Mouse (Mus musculus) brain, adult 2 months (tissue): ENCODE data around the gene Crtap.
A peak's percentile ranks its signal among the peaks of the same experiment; 100 is the strongest.
"Not testable (repeated sequence)": the region's sequence is repeated elsewhere in the genome, so short reads cannot be mapped to it uniquely, and the experiment has no call there.

ENCODE experiments used
- DNase-seq: peaks from one replicate; pipeline ENCODE4 v3.0.0; 2011; ENCODE audit warnings: low read depth, low spot score

Crtap gene

DNA sequence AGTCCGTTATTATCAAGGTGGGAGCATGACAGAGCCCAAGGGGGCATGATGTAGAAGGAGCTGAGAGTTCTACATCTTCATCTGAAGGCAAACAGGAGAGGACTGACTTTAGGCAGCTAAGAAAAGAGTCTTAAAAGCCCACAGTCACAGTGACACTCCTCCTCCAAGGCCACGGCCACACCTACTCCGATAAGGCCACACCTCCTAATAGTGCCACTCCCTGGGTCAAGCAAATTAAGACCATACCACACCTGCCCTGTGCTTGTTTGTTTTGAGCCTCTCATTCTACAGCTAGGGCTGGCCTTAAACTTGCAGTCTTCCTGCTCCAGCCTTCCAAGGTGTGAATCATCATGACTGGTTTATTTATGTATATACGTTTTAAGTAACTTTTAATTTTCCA, 4.8 kb upstream of the Crtap start:
- DNase-seq = no peak

DNA sequence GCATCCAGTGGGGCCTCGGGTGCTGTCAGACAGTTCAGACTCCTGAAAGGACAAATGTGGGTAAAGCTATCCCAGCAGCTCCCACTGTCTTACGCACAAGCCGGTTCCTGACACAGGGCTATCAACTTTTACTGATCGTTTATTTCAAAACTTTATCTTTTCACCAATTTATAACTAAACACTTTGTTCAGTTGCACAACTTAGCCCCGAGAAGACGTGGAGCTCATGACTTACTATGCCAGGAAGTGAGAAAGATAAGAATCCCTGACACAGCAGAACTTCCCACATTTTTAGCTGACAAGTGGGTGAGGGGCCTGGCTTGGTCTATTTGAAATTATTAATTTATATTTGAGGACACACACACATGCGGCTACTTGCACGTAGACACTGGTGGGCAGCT, 4.2 kb upstream of the Crtap start:
- DNase-seq = no peak

DNA sequence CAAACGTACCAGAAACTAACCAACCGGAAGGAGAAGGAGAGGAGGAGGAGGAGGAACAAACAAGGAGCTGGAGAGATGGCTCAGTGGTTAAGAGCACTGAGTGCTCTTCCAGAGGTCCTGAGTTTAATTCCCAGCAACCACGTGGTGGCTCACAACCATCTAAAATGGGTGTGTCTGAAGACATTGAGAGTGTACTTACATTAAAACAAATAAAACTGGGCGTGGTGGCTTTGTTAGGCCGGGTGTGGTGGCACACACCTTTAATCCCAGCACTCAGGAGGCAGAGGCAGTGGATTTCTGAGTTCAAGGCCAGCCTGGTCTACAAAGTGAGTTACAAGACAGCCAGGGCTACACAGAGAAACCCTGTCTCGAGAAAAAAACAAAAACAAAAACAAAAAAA, 3.7 kb upstream of the Crtap start:
- not testable (repeated sequence) for DNase-seq

DNA sequence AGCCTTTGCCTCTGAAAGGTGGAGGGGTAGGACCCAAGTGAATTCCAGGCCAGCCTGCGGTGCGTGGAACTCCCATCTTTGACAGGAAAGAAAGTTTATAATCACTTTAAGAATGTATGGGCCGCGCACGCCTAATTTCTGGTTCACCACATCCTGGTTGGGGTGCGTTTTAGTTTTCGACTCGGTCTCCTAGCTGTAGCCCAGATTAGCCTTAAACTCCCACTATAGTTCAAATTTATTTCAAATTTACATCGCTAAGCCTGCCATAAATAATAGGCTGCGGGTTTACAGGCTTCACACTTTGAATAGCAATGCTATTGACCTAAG, 237 bp upstream of the Crtap start:
- DNase-seq = no peak

DNA sequence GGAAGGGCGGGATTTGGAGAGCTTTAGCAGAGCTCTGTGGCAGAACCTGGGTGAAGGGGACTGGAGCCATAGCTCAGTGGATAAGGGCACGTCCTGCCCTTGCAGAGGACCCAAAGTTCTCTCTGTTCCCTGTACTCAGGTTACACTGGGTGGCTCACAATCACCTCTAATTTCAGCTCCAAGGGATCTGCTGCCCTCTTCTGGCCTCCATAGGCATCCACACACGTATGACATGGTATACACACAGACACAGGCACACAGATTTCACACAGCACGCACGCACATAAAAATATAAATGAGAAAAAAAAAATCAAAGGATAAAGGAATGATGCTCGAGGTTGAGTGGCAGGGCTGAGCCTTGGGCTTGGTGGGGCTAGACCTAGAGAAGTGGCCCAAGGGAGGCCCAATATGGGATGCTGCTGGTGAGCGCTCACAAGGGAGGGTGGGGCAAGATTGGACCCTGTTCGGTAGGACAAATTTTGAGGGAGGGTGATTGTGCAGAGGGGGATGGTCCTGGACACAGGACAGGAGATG, 1.0 kb downstream of the Crtap start:
- peak; percentile 28 for DNase-seq

DNA sequence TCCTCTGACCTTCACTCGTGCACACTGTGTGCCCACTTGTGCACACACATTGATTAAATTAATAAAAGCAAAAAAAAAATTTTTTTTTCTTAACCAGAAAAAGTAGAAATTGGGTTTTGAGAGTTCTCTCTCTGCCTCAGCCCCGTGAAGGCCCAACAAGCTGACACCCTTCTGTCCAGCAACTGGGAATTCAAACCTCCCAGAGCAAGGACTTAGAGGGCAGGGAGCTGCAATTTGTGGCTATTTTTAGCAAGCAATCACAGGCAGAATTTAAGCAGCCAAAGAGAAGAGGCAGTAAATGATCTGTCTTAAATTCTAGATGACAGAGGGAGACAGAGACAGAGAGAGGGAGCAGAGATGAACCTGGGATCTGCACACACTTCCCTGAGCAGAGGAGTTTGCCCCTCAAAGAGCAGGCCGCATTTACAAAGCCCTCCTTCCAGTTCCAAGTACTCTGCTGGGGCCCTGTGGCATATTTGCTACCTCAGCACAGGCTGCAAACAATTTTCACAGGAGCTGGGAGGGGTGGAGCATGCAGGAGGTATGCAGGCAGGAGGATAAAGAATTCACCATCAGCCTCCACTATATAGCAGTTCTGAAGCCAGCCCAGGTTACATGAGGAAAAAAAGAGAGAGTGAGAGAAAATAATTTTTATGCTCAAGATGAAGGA, 1.6 kb downstream of the Crtap start:
- DNase-seq = peak; percentile 35

DNA sequence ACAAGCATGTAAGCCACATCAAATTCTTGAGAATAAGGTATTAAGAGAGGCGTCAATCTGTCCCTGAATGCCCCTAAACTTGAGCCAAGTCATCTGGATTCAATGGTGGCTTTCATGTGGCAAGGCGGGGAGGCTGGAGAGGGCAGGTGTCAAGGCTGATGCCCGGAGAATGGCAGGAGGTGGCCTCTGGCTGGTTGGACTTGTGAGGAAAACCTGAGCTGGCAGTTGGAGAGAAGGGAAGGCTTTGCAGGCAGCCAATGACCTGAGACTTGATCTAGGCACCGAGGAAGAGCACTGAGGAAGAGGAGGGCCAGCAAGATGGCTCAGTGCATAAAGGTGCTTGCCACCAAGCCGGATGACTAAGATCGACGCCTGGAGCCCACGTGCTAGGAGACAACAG, 2.2 kb downstream of the Crtap start:
- DNase-seq = no peak

DNA sequence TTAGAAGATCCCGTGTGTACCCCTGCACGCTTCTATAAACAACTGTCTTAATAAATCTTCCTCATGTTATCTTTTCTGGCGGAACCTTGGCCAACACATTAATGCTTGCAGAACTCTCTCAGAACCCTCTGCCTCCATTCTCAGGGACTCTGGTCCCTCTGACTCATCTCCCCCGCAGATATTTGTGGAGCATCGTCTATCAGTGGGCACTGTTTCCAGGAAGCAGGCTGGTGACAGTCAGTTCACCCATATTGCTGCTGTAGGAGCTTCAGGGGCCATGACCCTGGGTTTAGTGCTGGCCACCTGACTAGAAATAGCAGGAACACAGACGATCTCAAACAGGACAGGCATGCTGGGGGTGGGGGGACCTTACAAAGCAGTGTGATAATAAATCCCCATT, 3.4 kb downstream of the Crtap start:
- DNase-seq = no peak

DNA sequence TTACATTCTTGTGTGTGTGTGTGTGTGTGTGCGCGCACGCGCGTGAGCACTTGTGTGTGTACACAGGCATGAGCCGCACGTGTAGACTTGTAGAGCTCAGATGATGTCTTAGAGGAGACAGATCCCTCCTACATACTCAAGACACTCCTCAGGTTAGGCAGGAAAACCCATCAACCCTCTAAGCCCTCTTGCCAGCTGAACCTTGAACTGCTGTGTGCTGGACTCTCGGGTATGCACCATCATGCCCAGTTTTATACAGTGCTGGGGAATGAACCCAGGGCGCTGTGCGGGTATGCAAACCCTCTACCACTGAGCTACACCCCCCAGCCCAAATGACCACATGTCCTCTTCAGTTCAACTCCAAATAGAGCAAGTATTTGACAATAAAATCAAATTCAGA, 5.3 kb downstream of the Crtap start:
- no peak for DNase-seq

DNA sequence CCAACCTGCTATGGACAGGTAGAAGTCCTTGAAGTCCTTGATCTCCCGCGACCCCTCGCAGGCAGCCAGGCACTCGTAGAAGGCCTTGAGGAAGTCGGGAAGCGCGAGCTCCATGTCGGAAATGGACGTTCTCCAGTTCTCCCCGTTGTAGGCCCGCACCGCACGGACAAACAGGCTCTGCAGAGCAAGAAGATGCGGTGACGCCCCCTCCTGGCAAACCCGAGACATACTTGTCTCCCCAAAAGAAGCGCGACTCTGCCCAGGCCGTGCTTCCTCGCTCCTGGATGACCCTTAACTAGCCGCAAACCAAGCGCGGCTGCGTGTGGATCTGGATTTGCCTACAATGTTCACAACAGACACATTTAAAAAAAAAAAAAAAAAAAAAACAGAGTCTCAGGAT, 5.8 kb downstream of the Crtap start:
- no peak for DNase-seq

DNA sequence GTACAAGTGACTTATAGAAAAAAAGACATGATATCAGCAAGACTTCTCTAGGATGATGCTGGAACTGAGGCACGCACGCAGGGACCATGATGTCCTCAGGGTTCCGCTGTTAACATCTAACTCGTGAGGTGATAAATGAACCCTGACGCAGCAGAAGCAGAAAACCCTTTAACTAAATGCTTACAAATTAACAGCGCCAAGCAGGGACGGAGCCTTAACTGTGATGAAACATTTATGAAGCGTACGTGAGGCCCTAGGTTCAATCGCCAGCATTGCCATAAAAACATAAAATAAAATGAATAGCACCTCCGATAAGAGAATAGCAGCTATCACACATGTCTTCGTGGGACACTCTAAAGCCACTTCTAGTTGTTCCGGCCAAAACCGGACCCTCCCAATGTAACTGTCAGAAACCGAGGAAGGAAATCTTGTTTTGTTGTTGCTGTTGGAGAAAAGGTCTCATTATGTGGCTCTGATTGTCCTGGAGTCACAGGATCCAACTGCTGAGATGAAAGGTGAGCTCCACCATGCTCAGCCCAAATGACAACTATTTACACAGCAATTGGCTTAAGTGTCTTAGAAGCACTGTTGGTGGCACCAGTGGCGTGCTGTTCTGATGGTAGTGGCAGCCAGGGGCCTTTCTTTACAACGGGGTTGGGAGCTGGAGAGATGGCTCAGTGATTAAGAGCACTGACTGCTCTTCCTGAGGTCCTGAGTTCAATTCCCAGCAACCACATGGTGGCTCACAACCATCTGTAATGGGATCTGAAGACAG, 7.4 kb downstream of the Crtap start:
- no peak for DNase-seq

DNA sequence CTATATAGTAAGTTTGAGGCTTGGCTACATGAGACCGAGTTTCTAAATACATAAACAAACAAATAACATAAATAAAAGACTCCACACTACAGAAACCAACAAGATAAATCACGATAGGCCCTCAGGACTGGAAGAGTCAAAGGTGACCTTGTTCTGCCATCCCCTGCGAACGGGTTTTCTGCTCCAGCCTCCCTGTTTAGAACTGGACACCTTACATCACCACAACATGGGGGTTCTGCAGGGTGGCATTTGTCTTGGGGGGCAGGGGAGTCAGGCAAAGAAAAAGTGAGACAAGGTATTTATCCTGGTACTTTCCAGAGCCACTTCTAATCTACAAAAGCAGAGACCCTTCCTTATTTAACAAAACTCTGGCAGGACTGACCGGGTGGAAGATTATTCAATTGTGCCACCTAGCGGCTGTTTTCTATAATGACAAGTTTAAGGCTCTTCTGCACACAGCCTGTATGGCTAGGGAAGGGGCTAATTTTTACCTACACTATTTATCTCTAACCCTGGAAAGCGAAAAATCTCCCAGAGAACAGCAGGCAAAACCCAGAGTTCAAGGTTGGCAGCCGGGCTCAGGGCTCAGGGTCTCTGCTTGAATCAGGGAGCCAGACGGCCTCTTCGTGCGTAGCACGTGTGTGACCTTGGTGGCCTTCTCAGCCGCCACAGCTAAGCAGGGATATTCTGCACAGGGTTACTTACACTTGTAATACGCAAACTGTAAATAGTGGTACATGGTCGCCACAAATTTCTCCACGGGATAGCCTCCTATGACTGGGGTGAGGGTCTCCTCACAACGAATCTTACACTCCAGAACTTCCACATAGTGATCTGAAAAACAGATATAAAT, 9.4 kb downstream of the Crtap start:
- peak; percentile 58 for DNase-seq

DNA sequence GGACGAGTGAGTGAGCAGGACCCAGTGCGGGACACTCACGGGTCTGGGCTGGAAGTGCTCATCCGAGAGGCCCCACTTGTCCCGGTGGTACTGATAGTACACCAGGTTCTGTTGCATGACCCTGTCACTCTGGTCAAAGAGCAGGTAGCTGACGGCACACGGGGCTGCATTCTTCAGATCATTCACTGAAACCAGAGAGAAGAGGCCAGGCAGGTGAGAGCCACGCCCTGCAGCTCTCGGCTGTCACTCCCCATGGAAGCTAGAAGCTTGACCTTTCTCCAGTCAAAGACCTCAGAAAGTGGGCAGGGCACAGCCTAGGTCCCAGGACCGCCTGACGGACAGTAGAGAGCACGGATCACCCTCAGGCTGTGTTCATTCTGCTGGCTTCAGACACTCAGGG, 10.6 kb downstream of the Crtap start:
- no peak for DNase-seq

DNA sequence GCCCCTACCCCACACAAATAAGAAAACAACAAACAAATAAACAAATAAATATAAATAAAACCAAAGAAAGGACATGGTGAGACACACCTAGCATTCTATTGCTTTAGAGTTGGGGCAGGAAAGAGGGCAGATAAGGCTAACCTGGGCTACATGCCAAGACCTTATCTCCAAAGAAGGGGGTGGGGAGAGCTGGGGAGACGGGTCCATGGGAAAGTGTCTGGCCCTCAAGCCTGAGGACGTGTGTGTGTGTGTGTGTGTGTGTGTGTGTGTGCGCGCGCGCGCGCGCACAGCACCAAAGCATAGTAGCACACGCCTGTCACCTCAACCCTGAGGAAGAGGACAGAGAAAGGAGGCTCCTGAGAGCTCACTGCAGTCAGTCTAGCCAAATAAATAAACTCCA, 13.3 kb downstream of the Crtap start:
- DNase-seq = no peak

DNA sequence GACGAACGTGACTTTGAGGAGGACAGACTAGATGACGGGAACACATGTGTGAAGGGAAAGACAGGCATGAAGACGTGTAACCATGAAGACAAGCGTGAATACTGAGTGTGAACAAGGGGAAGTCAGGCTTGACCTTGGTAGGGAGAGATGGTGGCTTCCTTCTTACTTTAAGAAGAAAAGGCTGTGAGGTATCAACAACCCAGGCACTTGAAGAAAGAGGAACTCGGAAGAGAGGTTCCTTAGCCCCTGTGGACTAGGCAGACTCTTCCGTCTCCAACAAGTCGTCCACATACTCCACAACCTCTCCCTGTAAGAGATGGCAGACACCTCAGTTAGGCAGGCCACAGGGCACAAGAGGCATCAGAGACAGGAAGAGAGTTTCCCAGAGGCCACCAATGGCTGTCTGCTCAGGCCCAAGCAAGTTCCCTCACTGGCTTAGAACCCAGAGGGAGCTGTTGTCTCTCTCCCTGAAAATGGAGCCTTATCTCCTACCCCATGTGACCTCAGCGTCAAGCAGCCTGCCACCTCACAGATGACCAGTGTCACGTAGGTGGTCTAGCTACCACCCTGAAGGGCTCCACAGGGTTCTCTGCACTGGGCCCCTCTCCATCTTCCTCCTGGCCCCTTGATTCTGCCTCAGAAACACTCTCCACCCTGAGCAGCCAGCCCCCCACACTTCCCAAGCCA, 15.1 kb downstream of the Crtap start:
- DNase-seq = no peak

DNA sequence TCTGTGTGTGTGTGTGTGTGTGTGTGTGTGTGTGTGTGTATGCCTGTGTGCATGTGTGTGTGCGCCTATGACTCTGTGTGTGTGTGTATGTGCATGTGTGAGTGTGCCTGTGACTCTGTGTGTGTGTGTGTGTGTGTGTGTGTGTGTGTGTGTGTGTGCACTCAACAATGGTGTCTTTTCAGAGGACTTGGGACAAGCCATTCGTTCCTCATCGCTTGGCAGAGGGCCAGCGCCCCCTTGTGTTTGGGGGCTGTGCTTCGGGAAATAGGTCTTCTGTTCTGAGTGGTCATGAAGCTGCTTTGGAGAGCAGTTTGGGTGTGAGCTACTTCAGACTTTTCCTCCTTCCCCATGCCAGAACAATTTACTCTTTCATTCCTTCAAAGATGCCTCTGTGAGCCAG, 18.8 kb downstream of the Crtap start:
- peak; percentile 18 for DNase-seq

DNA sequence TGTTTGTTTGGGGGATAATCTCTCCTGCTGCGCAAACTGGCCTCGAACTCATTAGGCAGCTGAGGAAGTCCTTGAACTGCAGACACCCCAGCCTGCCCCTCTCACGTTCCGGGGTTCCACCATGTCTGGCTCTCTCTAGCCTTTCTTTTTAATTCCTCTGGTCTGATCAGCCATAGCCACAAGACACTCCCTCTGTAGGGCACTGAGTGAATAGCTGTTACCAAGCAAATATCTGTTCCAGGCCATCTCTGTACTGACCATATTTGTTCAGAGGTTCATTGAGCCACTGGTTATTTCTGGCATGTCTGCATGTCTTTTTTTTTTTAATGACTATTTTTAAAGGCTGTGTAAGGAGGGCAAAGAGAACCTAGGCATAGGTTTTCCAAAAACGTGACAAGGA, 21.1 kb downstream of the Crtap start:
- DNase-seq = peak; percentile 24

DNA sequence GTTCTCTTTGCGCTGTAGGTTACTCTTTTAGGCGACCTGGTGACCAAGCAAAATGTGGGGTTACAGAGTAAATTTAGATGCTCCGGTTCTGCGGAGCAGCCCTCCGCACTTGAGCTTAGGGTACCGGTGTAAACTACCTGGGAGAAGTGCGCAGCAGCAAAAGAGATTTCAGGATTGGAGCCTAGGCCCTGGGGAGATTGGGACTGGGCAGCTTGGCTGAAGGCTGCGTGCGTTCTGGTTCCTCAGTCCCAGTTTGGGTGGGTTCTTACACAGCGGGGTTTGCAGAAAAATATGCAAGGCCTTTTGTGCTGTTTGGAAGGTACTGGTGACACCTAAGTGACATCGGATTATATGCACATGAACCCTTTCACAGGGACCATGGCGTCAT, 22.0 kb downstream of the Crtap start:
- DNase-seq = no peak

DNA sequence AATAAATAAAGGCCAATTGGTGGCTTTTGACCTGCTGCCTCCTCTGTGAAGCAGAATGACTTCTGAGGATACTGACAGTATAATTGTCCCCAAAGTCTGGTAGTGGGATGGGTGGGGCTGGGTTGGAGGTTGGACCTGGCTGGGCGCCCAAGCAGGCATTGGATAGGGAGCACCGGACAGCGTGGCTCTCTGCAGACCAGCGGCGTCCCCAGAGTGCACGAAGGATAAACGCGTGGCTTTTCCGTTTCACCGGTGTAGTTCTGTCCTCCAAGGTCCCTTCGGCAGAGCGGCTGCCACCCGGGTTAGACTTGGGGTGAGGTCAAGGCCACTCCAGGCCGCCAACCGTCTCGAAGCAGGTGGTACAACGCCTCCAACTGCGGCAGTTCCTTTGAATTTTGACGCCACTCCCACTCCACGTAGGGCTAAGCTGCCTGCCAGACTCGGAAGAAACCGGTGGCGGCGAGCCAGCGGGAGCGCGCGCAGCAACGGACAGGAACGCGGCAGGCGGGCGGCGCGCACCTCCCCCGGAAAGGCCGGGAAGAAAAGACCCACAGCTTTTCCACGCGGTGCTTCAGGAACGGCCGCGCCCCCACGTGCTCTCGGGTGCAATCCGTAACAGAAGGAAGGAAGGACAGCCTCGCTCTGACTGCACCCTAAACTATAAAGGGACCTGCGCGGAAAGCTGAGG, 22.5 kb downstream of the Crtap start:
- peak; percentile 86 for DNase-seq

DNA sequence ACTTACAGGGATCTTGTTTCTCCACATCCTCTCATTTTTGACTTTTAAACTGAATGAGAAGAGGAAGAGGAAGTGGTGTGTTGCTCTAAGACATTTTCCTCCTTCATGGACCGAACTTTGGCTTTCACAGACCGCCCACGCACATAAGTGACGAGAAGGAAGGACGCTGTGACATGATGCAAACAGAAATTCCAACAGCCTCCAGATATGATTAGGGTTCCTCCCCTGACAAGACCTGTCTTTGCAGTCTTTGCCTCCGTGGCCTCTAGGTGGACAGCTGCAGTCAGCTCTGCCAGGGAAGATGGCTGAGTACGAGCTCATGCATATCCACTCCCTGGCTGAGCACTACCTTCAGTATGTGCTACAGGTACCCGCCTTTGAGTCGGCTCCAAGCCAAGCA, 60.6 kb downstream of the Crtap start, which contains the start of gene Bcl2a1c:
Gene Bcl2a1c, plus strand, starts transcription at position 281 of the 400 bp plus-strand sequence.
- not testable (repeated sequence) for DNase-seq

DNA sequence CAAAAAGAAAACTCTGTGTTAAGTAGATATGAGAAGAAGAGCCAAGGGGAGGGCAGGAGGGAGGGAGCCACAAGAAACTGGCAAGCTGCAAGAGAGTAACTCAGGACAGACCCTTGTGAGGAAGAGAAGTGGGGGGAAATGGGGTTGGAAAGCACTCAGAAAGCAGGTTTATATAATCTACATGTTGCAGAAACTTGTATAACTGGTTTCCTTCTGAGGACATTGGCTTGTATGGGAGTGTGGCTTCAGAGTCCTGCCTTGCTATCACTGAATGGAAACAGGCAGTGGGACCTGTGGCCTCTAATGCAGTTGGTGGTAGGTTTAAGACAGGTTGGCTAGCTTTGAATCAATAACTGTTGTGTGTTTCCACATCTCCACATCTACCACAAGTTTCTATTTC, 62.1 kb downstream of the Crtap start:
- not testable (repeated sequence) for DNase-seq
